Mouse (Mus musculus): ENCODE measurements around the gene Tmem110.

Tmem110 gene

GRCm38 (mm10) chr14:30862368-30862767 lies 37.0 kb downstream of the Tmem110 start:
- in situ Hi-C loops (cut with MseI, MboI) = loop anchor here in 1 of 2 experiments (10.0 kb wide), 1 partner anchor 82 kb away; the partner anchor contains the start of gene Itih1

- in situ Hi-C loops (cut with MseI, MboI) = loop anchor here in 1 of 2 experiments (10.0 kb wide), 1 partner anchor 79 kb away; the partner anchor contains the start of gene Itih1
Observed at GRCm38 (mm10) chr14:30865311-30865710, 39.9 kb downstream of the Tmem110 start.

GRCm38 (mm10) chr14:30867042-30867441 lies 41.7 kb downstream of the Tmem110 start:
- in situ Hi-C loops (cut with MseI, MboI) = loop anchor here in 1 of 2 experiments (10.0 kb wide), 1 partner anchor 78 kb away; the partner anchor contains the start of gene Itih1

GRCm38 (mm10) chr14:30868826-30869225 lies 43.4 kb downstream of the Tmem110 start:
- in situ Hi-C loops (cut with MseI, MboI) = loop anchor here in 1 of 2 experiments (10.0 kb wide), 1 partner anchor 76 kb away; the partner anchor contains the start of gene Itih1

GRCm38 (mm10) chr14:30869391-30869801 lies 44.0 kb downstream of the Tmem110 start:
- in situ Hi-C loops (cut with MseI, MboI) = loop anchor here in 1 of 2 experiments (10.0 kb wide), 1 partner anchor 75 kb away; the partner anchor contains the start of gene Itih1

- in situ Hi-C loops (cut with MseI, MboI) = no loop called here
Observed at GRCm38 (mm10) chr14:30870206-30871147, 45.1 kb downstream of the Tmem110 start.

GRCm38 (mm10) chr14:30874095-30874700 lies 48.8 kb downstream of the Tmem110 start:
- in situ Hi-C loops (cut with MseI, MboI) = no loop called here

- in situ Hi-C loops (cut with MseI, MboI) = no loop called here
Observed at GRCm38 (mm10) chr14:30875130-30875865, 49.9 kb downstream of the Tmem110 start.

- in situ Hi-C loops (cut with MseI, MboI) = no loop called here
Observed at GRCm38 (mm10) chr14:30875955-30876354, 50.6 kb downstream of the Tmem110 start.

- in situ Hi-C loops (cut with MseI, MboI) = no loop called here
Observed at GRCm38 (mm10) chr14:30876451-30876850, 51.1 kb downstream of the Tmem110 start.

GRCm38 (mm10) chr14:30877827-30878226 lies 52.4 kb downstream of the Tmem110 start:
- in situ Hi-C loops (cut with MseI, MboI) = no loop called here

- in situ Hi-C loops (cut with MseI, MboI) = no loop called here
Observed at GRCm38 (mm10) chr14:30878958-30879571, 53.7 kb downstream of the Tmem110 start, which contains the start of gene Mustn1. Gene Mustn1, plus strand, starts transcription at chr14:30879200.

GRCm38 (mm10) chr14:30879794-30880193 lies 54.4 kb downstream of the Tmem110 start:
- in situ Hi-C loops (cut with MseI, MboI) = no loop called here

GRCm38 (mm10) chr14:30880251-30880650 lies 54.9 kb downstream of the Tmem110 start:
- in situ Hi-C loops (cut with MseI, MboI) = no loop called here

- in situ Hi-C loops (cut with MseI, MboI) = no loop called here
Observed at GRCm38 (mm10) chr14:30880811-30881717, 55.7 kb downstream of the Tmem110 start.

GRCm38 (mm10) chr14:30881718-30882108 lies 56.3 kb downstream of the Tmem110 start:
- in situ Hi-C loops (cut with MseI, MboI) = no loop called here

- in situ Hi-C loops (cut with MseI, MboI) = no loop called here
Observed at GRCm38 (mm10) chr14:30885298-30885697, 59.9 kb downstream of the Tmem110 start.

- in situ Hi-C loops (cut with MseI, MboI) = no loop called here
Observed at GRCm38 (mm10) chr14:30886204-30886603, 60.8 kb downstream of the Tmem110 start, which contains the start of gene Itih4. Gene Itih4, plus strand, starts transcription at chr14:30886476.

GRCm38 (mm10) chr14:30888271-30888732 lies 62.9 kb downstream of the Tmem110 start:
- in situ Hi-C loops (cut with MseI, MboI) = no loop called here

- in situ Hi-C loops (cut with MseI, MboI) = no loop called here
Observed at GRCm38 (mm10) chr14:30899972-30900371, 74.6 kb downstream of the Tmem110 start.

All from mouse trophoblast stem cell (cell line).